In genomic region chr10:80792175-80793032, GRCm38 (mm10) we compare ENCODE assay signal across 9 mouse cellular contexts. TPM values are rescaled to one million over a fixed set of nuclear protein-coding genes. Genes with fewer than 3 reads are reported as not detected.
DNase-seq lines count a peak whose midpoint lies in the region; ATAC-seq and TF ChIP-seq lines count a peak whose summit lies in the region.
"Had no signal": no experiment of that assay in that cellular context is flagged by ENCODE, and none has a peak within 500 bp of the region (broad histone marks: within the 10 kb centered on the region; RNA-seq: fewer than 3 reads in every experiment).

No protein-coding gene starts in this region.

- H3K4me1 ChIP-seq in kidney, embryonic 16.5 days (ENCODE audit: insufficient read depth, low read length), result peaks cover 18% of the 10 kb centered on the region
- H3K4me1 ChIP-seq in E14TG2a.4 (replicated peaks; ENCODE audit: low read depth, low read length), result peaks cover 76% of the 10 kb centered on the region
- no peaks in the 10 kb centered on the region for H3K4me1 ChIP-seq in bone marrow, adult 2 months (ENCODE audit: control insufficient read depth, insufficient read depth, low read length)

- H3K27me3 ChIP-seq in kidney, embryonic 16.5 days (ENCODE audit: insufficient read depth, low read length), result no peaks in the 10 kb centered on the region
- no peaks in the 10 kb centered on the region for H3K27me3 ChIP-seq in E14TG2a.4 (ENCODE audit: insufficient read depth, low read length)

- H3K36me3 ChIP-seq in kidney, embryonic 16.5 days (ENCODE audit: insufficient read depth, low read length), result peaks cover 74% of the 10 kb centered on the region
- H3K36me3 ChIP-seq in E14TG2a.4 (ENCODE audit: insufficient read depth, low read length), result peaks cover 92% of the 10 kb centered on the region

- no peak for TF ChIP-seq POLR2A in bone marrow, adult 2 months (IDR thresholded peaks at IDR 0.05; ENCODE audit: borderline replicate concordance, control insufficient read depth, low read depth, low read length)

- no peak overlapping the region for H3K4me2 ChIP-seq in kidney, embryonic 16.5 days (replicated peaks; ENCODE audit: low read depth, low read length)

- DNase-seq in kidney, postnatal 10 days, result no peak
- DNase-seq in urinary bladder, postnatal 14 days (ENCODE audit: low spot score), result no peak
- no peak for DNase-seq in right cerebral cortex, postnatal 4 days
- DNase-seq: gastrocnemius, postnatal 10 days had no signal

- TF ChIP-seq CTCF in E14TG2a.4 (conservative IDR thresholded peaks at IDR 0.05; ENCODE audit: low read length), result no peak
- no peak for TF ChIP-seq CTCF in bone marrow, adult 2 months (IDR thresholded peaks at IDR 0.05; ENCODE audit: control insufficient read depth, insufficient read depth, low read length)

- H3K9ac ChIP-seq in kidney, embryonic 16.5 days (replicated peaks; ENCODE audit: low read length), result no peak overlapping the region
- H3K9ac ChIP-seq: liver, embryonic 14.5 days had no signal

- no peak overlapping the region for H3K4me3 ChIP-seq in kidney, embryonic 16.5 days (ENCODE audit: low read length)
- H3K4me3 ChIP-seq in E14TG2a.4 (replicated peaks; ENCODE audit: low read length), result peak overlapping the region; percentile 66
- H3K4me3 ChIP-seq in bone marrow, adult 2 months (replicated peaks; ENCODE audit: control insufficient read depth, low read depth, low read length), result no peak overlapping the region

- 0 out of 2 replicates have a peak, but pooled peaks have one; percentile 21 for ATAC-seq in kidney, embryonic 16.5 days (ENCODE audit: low FRiP score, low TSS enrichment)
- peak; percentile 55 to 56 for ATAC-seq in hematopoietic stem cell, adult 5-6 weeks (replicated peaks in 1 of 2; ENCODE audit: insufficient read depth in 1 of 2, low FRiP score in 2 of 2, low TSS enrichment in 1 of 2, low read depth in 1 of 2, poor library complexity in 2 of 2, severe bottlenecking in 2 of 2)

- no peaks in the 10 kb centered on the region for H3K9me3 ChIP-seq in kidney, embryonic 16.5 days (ENCODE audit: low read length)
- no peaks in the 10 kb centered on the region for H3K9me3 ChIP-seq in E14TG2a.4 (ENCODE audit: low read length)

- 54% methylated on average over 40 of the region's 41 CpGs for WGBS in kidney, embryonic 16.5 days
- 25% methylated on average over 41 of the region's 41 CpGs for WGBS in bone marrow, adult 2 months

- no peak overlapping the region for H3K27ac ChIP-seq in kidney, embryonic 16.5 days (ENCODE audit: low read length)
- peak overlapping the region; percentile 17; the same call in 1 of the 2 replicates for H3K27ac ChIP-seq in bone marrow, adult 2 months (ENCODE audit: control insufficient read depth, insufficient read depth, low read depth, low read length, poor library complexity)
- H3K27ac ChIP-seq: liver, embryonic 14.5 days had no signal

RNA-seq across cellular contexts. Expression of gene Sf3a2, which starts 5.6 kb away (rescaled TPM):
- polyA plus RNA-seq in kidney, embryonic 16.5 days (2015; fragmentation: Nextera tagmentation; extraction: Ambion mirVana), result 71.2 and 87.3 TPM in 2 replicates
- polyA plus RNA-seq in bone marrow, adult 2 months (2011; ENCODE audit: insufficient read depth, insufficient read length, low replicate concordance, missing spikeins), result 26.5 and 34.5 TPM in 2 replicates
- total RNA-seq in hematopoietic stem cell, adult 5-6 weeks (2017), result 12.9 and 24.7 TPM in 2 replicates

RNA-seq across cellular contexts. Expression of gene Plekhj1, which starts 6.0 kb away (rescaled TPM):
- polyA plus RNA-seq in kidney, embryonic 16.5 days (2015; fragmentation: Nextera tagmentation; extraction: Ambion mirVana), result 123 and 129 TPM in 2 replicates
- polyA plus RNA-seq in bone marrow, adult 2 months (2011; ENCODE audit: insufficient read depth, insufficient read length, low replicate concordance, missing spikeins), result 123 and 186 TPM in 2 replicates
- total RNA-seq in hematopoietic stem cell, adult 5-6 weeks (2017), result 35.8 and 45.6 TPM in 2 replicates

RNA-seq across cellular contexts. Expression of gene Amh, which starts 12.6 kb away (rescaled TPM):
- polyA plus RNA-seq in kidney, embryonic 16.5 days (2015; fragmentation: Nextera tagmentation; extraction: Ambion mirVana), result 0.70 TPM in 1 of 2 replicates, not detected in the other
- 3.0 TPM in 1 of 2 replicates, not detected in the other for polyA plus RNA-seq in bone marrow, adult 2 months (2011; ENCODE audit: insufficient read depth, insufficient read length, low replicate concordance, missing spikeins)
- 0.15 TPM in 1 of 2 replicates, not detected in the other for total RNA-seq in hematopoietic stem cell, adult 5-6 weeks (2017)

RNA-seq across cellular contexts. Expression of gene Jsrp1, which starts 20.9 kb away (rescaled TPM):
- polyA plus RNA-seq in kidney, embryonic 16.5 days (2015; fragmentation: Nextera tagmentation; extraction: Ambion mirVana), result 4.5 and 4.6 TPM in 2 replicates
- 1.4 TPM in 1 of 2 replicates, not detected in the other for polyA plus RNA-seq in bone marrow, adult 2 months (2011; ENCODE audit: insufficient read depth, insufficient read length, low replicate concordance, missing spikeins)
- total RNA-seq in hematopoietic stem cell, adult 5-6 weeks (2017), result 0.50 and 0.94 TPM in 2 replicates
- polyA plus RNA-seq: liver, embryonic 14.5 days had no signal

RNA-seq across cellular contexts. Expression of gene Oaz1, which starts 34.1 kb away (rescaled TPM):
- polyA plus RNA-seq in kidney, embryonic 16.5 days (2015; fragmentation: Nextera tagmentation; extraction: Ambion mirVana), result 1,744 and 2,086 TPM in 2 replicates
- polyA plus RNA-seq in bone marrow, adult 2 months (2011; ENCODE audit: insufficient read depth, insufficient read length, low replicate concordance, missing spikeins), result 672 and 986 TPM in 2 replicates
- total RNA-seq in hematopoietic stem cell, adult 5-6 weeks (2017), result 154 and 289 TPM in 2 replicates
